Mouse (Mus musculus): ENCODE measurements around the gene Washc1.
"Not testable (repeated sequence)": the region's sequence is repeated elsewhere in the genome, so short reads cannot be mapped to it uniquely, and the experiment has no call there.

Gene Washc1

GRCm38 (mm10) chr17:66111402-66111959, at the start of gene Washc1:
Gene Washc1 (plus strand): TSS chr17:66111545.
- peak; percentile 95 for DNase-seq (ENCODE audit: low read depth, low spot score)

DNA sequence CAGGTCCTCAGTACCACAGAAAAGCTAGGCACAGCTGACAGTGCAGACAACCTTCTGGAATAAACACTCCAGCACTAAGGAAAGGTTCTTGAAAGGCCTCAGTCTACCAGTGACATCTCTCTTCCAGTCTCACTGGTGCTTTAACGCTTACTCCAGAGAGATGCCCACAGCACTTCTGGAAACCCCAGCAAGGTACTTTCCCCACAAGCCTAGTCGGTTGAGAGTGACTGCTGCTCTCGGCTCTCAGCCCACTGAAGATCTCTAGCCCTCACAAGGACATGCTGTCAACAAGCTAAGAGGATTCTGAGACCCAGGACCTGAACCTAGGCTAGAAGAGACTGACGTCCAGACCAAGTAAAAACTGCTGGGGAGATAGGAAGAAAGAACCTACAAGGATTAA, 46.2 kb upstream of the Washc1 start:
- no peak for DNase-seq (ENCODE audit: low read depth, low spot score)

GRCm38 (mm10) chr17:66069036-66069435, 42.3 kb upstream of the Washc1 start:
- not testable (repeated sequence) for DNase-seq (ENCODE audit: low read depth, low spot score)

GRCm38 (mm10) chr17:66073971-66074370, 37.4 kb upstream of the Washc1 start:
- DNase-seq (ENCODE audit: low read depth, low spot score), result peak; percentile 59

- no peak for DNase-seq (ENCODE audit: low read depth, low spot score)
These were observed 35.5 kb upstream of the Washc1 start for GRCm38 (mm10) chr17:66075827-66076173.

GRCm38 (mm10) chr17:66076174-66076927, 35.0 kb upstream of the Washc1 start:
- peak; percentile 69 for DNase-seq (ENCODE audit: low read depth, low spot score)

DNA sequence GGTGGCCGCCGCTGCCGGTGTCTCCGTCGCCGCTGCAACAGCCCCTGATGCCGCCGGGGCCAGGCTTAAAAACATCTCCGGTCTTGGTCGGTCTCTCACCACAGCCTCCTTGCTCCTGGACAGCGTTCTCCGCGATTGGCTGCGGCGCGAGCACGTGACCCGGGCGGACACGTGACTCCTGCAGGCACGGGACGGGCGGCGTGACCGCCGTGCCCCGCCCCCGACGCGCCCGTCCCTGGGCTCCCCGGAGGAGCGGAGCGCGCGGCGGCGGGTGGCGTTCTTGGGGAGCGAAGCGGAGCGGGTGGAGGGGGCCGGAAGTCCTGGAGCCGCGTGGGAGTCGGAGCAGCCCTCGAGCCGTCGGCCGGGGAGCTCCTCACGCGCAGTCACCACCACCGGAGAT, 34.4 kb upstream of the Washc1 start, which contains the start of gene Ankrd12:
Gene Ankrd12, minus strand, starts transcription at position 156 of the 400 bp plus-strand sequence.
- DNase-seq (ENCODE audit: low read depth, low spot score), result peak; percentile 97

- DNase-seq (ENCODE audit: low read depth, low spot score), result no peak
These were observed 33.9 kb upstream of the Washc1 start for GRCm38 (mm10) chr17:66077437-66077850.

- no peak for DNase-seq (ENCODE audit: low read depth, low spot score)
These were observed 26.9 kb upstream of the Washc1 start for GRCm38 (mm10) chr17:66084486-66084885.

GRCm38 (mm10) chr17:66085038-66085437, 26.3 kb upstream of the Washc1 start:
- no peak for DNase-seq (ENCODE audit: low read depth, low spot score)

DNA sequence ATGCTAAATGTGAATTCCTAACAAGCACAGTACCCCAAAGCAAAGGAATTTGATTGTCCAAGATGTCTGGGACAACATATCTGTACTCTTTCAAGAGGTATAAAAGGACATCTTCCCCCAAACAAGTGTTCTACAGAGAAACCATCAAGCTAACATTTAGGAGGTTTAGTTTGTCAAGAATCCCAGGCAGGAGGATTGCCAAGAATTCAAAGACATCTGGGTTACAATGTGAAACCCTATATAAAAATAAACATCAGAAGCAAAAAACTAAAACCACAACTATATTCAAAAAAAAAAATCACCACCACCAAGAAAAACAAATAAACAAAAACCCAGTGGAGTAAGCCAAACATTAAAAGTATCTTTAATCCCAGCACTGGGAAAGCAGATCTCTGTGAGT, 21.1 kb upstream of the Washc1 start:
- DNase-seq (ENCODE audit: low read depth, low spot score), result no peak

DNA sequence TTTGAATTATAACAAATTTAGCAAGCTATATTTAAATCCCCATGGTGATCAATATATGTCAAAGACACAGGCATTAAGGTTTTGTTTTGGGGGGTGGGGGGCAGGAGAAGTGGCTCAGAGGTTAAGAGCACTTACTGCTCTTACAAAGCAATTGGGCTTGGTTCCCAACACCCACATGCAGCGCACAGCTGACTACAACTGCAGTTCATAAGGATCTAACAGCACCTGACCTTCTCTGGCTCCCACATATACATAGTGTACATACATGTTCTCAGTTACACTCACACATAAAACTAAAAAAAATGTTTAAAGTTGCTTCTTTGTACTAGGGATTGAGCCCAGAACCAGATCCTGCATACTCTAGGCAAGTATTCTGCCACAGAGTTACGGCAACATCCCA, 20.0 kb upstream of the Washc1 start:
- no peak for DNase-seq (ENCODE audit: low read depth, low spot score)

- DNase-seq (ENCODE audit: low read depth, low spot score), result no peak
These were observed 19.3 kb upstream of the Washc1 start for GRCm38 (mm10) chr17:66092065-66092464.

DNA sequence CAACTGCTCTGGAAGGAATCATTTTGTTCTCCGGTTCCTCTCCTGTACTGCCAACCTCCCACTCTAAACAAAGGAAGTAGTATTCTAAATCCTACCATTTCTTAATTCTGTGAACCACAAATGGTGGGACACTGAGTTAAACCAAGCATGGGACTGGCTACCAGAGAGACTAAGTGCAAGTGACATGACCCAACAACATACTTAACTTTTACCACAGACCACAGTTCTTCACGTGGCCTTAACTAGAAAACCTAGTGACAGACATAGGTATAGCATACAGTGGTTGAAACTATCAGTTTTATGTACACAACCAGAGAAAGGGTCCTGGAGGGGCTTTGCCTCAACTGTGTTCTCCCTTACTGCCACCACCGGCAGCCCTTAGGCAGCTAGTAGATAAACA, 18.7 kb upstream of the Washc1 start:
- DNase-seq (ENCODE audit: low read depth, low spot score), result no peak

DNA sequence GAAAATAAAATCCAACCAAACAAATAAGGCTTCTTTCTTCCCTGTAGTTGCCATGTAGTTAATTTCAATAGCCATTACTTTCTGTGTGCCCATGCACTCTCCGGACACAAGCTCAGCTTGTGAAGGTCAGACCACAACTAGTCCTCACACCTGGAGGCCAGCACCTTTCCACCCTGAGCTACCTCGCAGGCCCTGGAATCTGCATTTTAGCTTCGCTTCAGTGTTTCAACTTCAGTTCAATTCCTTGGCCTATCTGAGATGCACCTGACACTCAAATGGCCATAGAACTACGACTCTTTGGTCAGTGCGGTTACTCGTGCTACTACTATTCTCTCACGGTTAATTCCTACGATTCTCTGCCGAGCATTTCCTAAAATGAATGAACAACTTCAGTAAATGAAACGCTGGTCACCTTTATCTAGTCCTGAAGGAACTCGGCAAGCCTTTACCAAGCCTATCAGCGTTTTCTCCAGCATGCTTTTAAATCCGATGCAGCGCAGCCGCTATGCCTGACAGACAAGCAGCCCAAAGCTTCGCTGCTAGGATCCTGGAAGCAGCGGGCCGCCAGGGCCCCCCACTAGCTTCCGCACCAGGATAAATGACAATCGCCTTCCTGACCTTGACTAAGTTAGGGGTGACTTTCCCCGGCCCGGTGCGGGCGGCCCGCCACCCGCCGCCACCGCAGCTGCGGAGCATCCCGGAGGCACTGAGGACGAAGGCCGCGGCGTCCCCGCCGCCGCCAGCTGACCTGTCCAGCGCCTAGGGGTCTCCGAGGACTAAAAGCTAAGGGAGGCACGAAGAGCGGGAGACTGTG, 10.6 kb upstream of the Washc1 start:
- DNase-seq (ENCODE audit: low read depth, low spot score), result no peak

DNA sequence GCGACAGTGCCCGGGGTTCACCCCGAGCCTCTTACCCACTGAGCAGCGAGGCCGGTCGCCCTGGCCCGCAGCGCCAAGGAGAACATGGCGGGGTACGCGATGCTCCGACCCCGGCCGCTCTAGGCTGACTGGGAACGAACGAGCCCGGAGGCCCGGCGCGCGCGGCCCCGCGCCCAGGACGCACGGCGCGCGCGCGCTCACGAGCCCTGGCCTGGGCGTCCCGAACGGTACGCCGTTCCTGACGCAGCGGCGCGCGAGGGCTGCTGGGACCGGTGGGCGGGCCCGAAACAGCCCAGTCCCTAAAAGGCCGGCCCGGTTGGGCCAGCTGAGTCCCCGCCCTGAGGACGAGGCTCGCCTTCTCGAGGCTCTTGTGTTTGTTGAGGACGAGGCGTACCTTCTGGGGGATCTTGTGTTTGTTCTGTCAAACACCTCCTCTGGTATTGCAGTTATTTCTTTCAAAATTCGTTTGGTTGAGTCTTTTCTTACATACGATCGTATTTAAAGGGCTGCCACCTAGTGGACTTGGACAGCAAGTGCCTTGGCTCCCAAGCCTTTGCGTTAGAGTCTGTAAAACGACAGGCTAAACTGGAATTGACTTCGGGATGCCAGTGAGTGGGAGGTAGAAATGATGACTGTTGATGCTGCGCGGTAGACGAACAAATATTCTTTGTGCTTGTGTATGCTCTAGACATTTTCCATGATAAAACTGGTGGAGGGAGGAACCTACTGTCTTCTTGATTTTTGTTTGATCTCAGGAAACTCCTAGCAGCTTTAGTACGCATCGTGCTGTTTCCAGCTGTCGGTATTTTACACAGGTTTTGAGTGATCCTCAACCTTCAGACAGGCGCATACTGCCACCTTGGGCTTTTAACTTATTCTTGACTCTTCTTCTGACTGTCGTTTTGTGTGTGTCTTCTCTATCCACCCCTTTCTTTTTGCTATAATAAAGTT, 9.7 kb upstream of the Washc1 start, which contains the start of gene Ndufv2:
Gene Ndufv2, minus strand, starts transcription at position 180 of the 951 bp plus-strand sequence.
- DNase-seq (ENCODE audit: low read depth, low spot score), result peak; percentile 98

DNA sequence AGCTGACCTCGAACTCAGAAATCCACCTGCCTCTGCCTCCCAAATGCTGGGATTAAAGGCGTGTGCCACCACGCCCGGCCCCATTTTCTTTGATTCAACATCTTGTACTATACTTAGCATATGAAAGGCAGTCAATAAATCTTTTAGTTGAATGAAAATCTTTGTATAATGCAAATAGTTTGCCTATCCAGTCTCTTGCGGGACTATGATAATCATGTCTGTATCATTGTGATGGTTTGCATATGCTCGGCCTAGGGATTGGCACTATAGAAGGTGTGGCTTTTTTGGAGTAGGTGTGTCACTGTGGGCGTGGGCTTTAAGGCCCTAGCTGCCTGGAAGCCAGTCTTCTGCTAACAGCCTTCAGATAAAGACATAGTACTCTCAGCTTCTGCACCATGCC, 7.3 kb upstream of the Washc1 start:
- no peak for DNase-seq (ENCODE audit: low read depth, low spot score)

DNA sequence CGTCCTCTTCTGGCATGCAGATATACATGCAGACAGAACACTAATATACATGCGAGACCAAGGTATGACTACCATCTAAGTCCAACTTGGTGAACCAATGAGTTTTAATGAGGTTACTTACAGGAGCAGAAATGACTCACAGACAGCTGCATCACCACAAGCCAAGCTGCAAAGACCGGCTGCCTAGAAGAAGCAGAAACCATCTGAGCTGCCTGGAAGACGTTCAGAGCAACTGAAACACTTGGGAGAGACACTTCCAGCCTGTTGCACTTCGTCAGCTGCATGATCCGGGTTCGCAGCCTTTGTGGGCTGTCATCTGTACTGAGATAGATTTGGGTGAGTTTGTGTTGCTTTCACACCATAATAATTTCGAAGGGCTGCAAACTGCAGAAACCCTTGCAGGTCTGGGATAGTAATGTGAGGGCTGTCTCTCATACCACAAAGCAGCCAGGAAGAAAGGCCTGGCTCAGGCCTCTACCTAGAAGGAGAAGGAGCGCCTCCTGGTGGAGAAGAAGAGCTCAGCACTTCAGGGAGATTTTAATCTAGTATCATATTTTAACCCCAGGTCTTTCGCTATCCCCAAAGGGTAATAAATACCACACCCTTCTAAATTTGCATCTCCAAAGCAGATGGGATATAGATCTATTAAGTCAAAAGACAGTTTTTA, 4.6 kb upstream of the Washc1 start:
- DNase-seq (ENCODE audit: low read depth, low spot score), result peak; percentile 75

DNA sequence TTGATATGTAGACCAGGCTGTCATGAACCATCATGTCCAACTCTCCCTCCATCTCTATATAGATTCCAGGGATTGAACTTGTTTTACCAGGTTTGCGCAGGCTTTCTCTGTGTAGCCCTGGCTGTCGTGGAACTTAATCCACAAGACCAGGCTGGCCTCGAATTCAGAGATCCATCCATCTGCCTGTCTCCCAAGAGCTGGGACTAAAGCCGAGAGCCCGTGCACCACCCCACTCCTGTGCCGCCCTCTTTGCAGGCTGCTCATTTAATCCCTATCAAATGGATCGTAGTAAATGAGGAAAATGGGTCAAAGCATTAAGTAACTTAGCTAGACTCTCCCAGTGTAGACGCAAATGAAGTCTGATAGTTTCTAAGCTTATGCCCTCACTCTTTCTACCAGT, 3.9 kb upstream of the Washc1 start:
- no peak for DNase-seq (ENCODE audit: low read depth, low spot score)

DNA sequence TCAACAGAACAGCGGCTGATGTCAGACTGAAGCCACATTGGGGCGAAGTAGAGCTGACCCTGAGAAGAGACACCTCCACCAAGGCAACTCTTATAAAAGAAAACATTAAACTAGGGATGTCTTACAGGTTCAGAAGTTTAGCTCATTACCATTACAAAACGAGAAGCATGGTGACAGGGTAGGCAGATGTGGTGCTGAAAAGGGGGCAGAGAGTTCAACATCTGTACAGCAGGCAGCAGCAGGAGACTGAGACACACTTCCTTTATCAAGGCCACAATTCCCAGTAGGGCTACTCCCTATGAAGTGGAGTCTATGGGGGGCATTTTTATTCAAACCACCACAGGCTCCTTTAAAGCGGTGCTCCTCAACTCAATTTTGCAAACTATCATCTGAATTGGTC, 3.1 kb upstream of the Washc1 start:
- no peak for DNase-seq (ENCODE audit: low read depth, low spot score)

GRCm38 (mm10) chr17:66110746-66111145, 599 bp upstream of the Washc1 start:
- DNase-seq (ENCODE audit: low read depth, low spot score), result no peak
